Mouse (Mus musculus): ENCODE results near the gene Tspan7.

GRCm38 (mm10) chrX:10453798-10454197 lies 31.2 kb upstream of the Tspan7 start:
- TF ChIP-seq CTCF (IDR thresholded peaks at IDR 0.05; ENCODE audit: borderline replicate concordance, insufficient read depth, low read depth, low read length) (no peak), POLR2A (IDR thresholded peaks at IDR 0.05; ENCODE audit: borderline replicate concordance, insufficient read depth, low read length) (no peak)
